Mouse (Mus musculus) brown adipose tissue, adult 24 weeks (tissue): ENCODE measurements at regions not wholly inside any gene's neighbourhood (a gene's known extent, or its start where the extent isn't known, plus 50 kb on each side); places are given as distances from the start of the nearest gene placed in this dataset.
"Not testable (repeated sequence)": the region's sequence is repeated elsewhere in the genome, so short reads cannot be mapped to it uniquely, and the experiment has no call there.

Experiments used
- H3K27ac ChIP-seq: fragments of 200-500 bp; replicated peaks from 2 replicates; pipeline ENCODE4 v1.5.1; 2012; ENCODE audit warnings: low read depth, mild to moderate bottlenecking, low read length
- H3K4me1 ChIP-seq: fragments of 200-500 bp; 2 replicates; pipeline ENCODE4 v1.6.1; 2012; ENCODE audit warnings: low read length, mixed read lengths; ENCODE audit not compliant: control insufficient read depth, insufficient read depth, insufficient read length
- H3K4me3 ChIP-seq: fragments of 200-500 bp; 2 replicates; pipeline ENCODE4 v1.5.1; 2012; ENCODE audit warnings: low read depth, mild to moderate bottlenecking, low read length, moderate library complexity; ENCODE audit not compliant: insufficient read depth

DNA sequence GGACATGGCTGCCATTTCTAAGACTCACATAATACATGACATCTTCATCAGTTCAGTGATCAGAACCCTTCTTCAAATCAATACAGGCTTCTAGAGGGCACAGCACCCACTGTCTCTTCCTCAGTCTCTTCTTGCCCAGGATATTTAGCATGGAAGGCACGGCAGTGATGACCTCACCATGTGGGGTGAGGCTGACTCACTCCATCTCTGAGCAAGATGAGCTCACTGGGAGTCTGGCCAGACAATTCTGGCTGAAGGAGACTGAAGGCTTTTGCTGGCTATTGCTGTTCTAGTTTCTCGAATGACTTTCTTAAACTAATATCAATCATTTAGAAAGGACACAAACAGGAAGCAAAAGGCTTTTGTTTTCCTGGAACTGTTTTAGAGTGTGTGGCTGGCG, 122.9 kb upstream of the 1700012A03Rik start:
- H3K27ac ChIP-seq, result no peak overlapping the region
- H3K4me3 ChIP-seq, result no peak overlapping the region
- no peaks in the 10 kb centered on the region for H3K4me1 ChIP-seq

DNA sequence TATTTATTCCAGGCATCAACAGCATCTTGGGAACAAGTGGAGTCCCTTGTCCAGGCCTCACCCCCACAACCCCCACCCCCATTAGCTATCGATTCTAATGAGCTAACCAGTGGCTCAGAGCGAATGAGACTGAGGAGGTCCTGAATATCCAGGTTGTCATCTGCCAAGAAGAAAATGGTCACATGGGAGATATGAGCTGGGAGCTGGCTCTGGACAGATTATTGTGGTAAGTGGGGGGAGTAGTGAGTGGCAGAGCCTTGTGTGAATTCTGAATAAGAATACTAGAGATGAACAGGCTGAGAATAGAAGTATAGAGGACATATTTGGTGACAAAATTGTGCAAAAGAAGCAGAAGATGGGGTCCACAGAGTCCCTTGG, 125.4 kb upstream of the 1700012A03Rik start:
- Histone ChIP-seq H3K4me1 (no peaks in the 10 kb centered on the region), H3K4me3 (no peak overlapping the region), H3K27ac (no peak overlapping the region)

DNA sequence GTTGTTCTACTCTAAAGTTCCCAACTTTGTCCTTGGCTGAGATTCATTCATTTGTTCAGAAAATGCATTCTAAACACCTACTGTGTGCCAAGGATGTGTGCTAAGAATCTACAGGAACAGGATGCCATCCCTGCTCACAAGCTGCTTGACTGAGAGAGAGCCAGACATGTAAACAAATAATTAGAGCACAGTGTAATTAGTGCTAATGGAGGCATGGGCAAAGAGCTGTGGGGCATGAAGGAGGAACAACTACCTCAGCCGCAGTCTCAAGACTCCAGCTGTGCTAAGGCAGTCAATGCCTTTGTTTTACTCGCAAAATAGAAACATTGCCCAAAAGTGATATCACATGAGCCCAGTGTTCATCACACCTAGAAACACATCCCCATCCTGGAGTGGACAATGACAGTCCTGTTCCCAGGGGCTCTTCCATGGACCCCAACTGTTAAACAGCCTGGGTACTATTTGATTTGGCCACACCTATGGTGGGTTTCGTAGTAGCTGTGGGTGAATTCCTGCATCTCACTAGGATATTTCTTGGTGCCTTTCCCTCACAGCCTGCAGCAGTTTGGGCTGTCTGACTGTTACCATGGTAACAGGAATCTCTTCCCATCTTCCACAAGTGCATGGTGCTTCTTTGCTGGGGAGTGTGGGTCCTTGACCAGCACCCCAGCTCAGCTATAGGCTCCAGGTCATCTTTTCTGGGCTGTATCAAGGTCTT, 125.9 kb upstream of the 1700012A03Rik start:
- Histone ChIP-seq H3K4me3 (no peak overlapping the region), H3K27ac (no peak overlapping the region)

DNA sequence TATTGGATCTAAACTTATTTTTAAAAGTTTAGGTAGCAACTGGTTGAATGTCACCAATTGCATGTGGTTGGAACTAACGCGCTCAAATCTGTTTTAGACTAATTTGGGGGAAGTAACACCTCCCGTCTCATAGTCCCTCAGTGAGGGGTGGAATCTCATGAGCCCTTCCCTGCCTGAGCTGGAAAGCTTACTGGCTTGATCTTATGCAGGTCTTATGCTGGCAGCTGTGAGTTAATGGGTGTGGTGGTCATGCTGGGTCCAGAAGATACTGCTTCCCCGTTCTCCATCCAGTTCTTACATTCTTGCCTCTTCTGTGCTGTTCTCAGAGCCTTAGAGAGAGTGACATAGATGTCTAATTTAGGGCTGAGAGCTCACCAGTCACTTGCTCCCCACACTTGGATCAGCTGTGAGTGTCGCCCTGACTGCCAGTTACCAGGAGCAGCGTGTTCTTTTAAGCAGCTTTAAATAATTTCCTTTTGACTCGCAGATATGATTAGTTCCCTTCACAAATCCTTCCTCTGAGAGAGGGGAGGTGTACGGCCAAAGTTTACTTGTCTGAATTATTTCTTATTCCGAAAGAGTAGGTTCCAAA, 128.4 kb upstream of the 1700012A03Rik start:
- H3K4me3 ChIP-seq, result no peak overlapping the region
- no peak overlapping the region for H3K27ac ChIP-seq
- H3K4me1 ChIP-seq, result no peaks in the 10 kb centered on the region

More for the DNA sequence above, 125.9 kb upstream of the 1700012A03Rik start:
- no peaks in the 10 kb centered on the region for H3K4me1 ChIP-seq

DNA sequence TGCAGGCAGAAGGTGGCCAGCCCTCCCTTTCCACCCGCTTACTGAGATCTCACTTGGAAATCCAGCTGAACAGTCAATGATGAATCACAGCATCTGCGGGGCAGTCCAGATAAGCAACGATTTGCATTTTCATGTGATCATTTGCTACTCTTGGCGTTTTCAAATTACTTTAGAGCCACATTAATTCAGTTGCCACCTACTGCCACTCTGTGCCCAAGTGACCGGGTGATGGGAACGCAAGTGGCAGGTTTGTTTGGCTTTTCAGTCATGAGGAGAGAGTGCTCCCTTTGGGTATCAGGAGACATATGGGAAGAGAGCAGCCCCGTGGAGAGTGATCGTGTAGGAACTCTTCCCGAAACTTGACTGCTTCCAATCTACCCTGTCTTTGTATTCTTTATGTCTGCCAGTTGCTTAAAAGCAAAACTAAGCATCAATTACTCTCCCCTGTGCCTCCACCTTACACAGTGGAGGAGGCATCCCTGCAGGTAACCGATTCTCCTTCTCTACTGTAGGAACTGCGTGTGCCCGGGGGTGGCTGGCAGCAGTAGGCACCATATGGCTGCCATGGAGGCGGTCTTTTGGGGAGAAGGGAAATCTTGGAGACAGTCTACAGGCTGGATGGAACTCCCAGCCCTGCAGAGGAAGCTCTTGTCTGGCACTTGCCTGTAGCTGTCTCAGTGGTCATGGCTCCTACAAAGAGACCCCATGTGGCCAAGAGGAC, 132.5 kb upstream of the 1700012A03Rik start:
- no peak overlapping the region for H3K27ac ChIP-seq
- no peak overlapping the region for H3K4me3 ChIP-seq
- no peaks in the 10 kb centered on the region for H3K4me1 ChIP-seq

DNA sequence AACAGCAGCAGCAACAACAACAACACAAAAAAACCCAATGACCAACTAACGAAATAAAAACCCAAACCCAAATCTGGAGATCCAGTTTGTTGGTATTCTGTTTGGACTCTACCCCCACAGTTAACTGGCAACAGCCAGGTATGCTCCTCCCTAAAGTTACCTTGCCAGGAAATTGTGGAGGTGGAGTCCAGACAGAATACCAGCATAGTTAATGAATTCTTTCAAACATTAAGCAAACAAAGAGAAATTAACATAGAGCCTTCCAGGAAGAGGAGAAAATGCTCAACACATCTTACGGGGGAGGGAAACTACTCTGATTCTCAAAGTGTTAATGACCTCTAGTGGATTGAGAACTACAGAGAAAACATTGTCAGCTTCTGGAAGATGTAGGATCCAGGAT, 148.3 kb upstream of the 1700012A03Rik start:
- H3K4me1 ChIP-seq, result no peaks in the 10 kb centered on the region
- no peak overlapping the region for H3K27ac ChIP-seq
- H3K4me3 ChIP-seq, result no peak overlapping the region

DNA sequence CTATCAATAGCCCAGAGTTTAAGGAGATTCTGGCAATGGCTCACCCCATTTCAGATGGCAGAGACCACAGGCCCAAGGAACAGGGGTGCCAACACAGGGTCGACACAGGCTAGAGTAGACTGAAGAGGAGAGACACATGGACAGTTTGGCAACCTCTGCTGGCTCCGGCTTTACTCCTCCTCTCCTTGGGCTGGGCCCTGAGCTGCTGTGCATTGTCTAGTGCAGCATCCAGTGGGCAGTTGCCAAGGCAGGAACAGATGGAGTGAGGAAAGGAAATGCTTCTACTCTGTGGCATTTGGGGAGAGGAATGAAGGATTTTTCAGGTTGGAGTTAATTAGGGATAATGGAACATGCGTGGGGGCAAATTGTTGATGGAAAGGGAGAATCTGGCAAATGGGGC, 151.0 kb upstream of the 1700012A03Rik start:
- Histone ChIP-seq H3K4me1 (no peaks in the 10 kb centered on the region), H3K4me3 (no peak overlapping the region), H3K27ac (no peak overlapping the region)

DNA sequence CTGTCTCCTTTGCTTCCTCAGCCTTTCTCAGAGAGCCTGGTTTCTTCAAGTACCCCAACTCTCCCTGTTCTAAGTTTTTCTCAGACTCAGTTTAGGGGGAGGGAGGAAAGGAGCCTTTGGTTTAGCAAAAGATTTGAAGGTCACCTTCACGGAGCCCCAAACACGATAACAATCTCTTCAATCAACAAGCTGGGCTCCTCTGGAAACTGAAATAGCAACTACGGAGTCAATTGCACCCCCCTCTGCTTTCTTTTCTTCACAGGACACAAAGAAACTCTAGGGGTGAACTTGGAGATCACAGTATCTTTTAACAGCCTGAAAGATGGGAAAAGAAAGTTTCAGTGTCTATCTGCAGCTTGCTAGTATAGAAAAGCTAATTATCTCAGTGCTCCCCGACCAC, 151.4 kb upstream of the 1700012A03Rik start:
- no peaks in the 10 kb centered on the region for H3K4me1 ChIP-seq
- H3K4me3 ChIP-seq, result no peak overlapping the region
- no peak overlapping the region for H3K27ac ChIP-seq

DNA sequence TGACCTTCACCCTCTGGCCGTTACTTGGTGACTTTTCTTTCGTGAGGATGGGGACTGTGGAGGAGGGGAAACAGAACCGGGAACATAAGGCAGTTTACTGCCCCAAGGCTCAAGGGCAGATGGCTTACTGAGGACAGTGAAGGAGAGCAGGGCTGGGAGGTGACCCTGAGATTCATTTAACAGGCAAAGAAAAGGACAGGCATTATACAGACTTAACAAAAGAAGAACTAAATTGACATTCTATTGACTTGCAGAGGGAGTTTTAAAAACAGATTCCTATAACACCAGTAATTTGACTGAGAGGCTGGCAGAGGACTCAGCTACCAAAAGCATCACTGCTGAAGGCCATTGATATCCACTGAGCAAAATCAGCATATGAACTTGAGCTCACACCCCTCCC, 153.0 kb upstream of the 1700012A03Rik start:
- H3K4me3 ChIP-seq, result no peak overlapping the region
- no peaks in the 10 kb centered on the region for H3K4me1 ChIP-seq
- H3K27ac ChIP-seq, result no peak overlapping the region

DNA sequence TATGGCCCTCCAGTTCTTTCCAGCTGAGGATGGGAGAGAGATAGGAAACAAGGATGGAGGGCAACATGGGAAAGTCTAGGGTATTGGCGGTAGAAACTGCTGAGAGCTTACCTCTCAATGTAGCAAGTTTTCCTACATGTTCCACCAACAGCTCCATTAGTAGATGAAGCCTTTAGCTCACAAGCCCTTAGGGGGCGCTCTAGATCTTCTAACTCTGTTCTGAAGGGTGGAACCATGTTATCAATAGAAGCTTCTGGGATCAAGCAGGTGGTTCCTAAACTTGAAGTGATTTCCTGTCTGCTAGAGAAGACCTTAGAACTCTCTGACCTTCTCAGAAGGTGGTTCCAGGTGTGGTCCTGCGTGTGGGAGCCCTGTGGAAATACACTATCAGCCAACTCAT, 154.2 kb upstream of the 1700012A03Rik start:
- Histone ChIP-seq H3K27ac (no peak overlapping the region), H3K4me3 (no peak overlapping the region), H3K4me1 (no peaks in the 10 kb centered on the region)

DNA sequence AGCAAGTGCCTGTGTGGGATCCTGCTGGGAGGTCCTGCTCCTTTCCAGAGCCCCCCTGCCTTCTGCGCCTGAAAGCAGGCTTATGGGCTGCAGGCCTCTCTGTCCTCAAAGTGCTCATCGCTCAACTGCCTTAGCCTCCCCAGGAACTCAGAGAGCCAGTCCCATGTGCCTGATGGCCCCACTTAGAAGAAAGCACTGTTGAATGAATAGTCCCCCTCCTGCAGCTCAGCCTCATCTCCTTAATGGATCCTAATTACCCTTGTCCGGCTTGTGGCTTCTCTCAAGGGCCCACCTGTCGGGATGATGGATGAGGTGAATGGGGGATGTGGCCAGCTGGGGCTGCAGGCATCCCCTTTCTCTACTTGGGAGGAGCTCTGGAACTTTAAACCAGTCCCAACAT, 163.1 kb upstream of the 1700012A03Rik start:
- no peak overlapping the region for H3K4me3 ChIP-seq
- no peak overlapping the region for H3K27ac ChIP-seq
- no peaks in the 10 kb centered on the region for H3K4me1 ChIP-seq

DNA sequence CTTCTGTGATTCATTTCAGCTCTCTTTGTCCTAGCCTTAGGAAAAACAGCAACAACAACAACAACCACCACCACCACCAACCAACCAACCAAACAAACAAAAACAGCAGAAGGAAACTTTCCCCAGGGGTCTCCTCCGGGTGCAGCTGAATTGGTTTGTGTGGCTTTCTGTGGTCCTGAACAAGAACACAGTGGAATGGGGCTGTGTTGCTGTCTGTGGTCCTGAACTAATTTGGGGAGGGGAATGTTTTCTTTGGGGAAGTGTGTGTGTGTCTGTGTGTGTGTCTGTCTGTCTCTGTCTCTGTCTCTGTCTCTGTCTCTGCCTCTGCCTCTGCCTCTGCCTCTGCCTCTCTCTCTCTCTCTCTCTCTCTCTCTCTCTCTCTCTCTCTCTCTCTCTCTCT, 164.8 kb upstream of the 1700012A03Rik start:
- H3K4me1 ChIP-seq, H3K27ac ChIP-seq, H3K4me3 ChIP-seq: not testable (repeated sequence)

DNA sequence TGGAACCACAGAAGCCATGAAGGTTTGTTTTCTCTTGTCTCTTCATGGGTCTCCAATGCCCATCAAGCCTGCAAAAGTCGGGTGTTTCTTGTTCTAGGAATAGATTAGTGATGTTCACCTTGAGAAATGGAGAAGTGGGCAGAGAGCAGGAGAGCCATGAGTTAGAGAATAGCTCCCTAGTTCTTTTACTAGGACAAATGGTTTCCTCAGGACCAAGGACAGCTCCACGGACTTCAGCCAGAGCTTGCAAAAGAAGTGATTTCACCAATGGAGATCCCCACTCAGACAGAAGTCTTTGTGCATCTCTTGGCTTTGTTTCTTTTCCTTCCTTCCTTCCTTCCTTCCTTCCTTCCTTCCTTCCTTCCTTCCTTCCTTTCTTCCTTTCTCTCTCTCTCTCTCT, 166.3 kb upstream of the 1700012A03Rik start:
- H3K4me1 ChIP-seq, result no peaks in the 10 kb centered on the region
- H3K27ac ChIP-seq, result no peak overlapping the region
- H3K4me3 ChIP-seq, result no peak overlapping the region

DNA sequence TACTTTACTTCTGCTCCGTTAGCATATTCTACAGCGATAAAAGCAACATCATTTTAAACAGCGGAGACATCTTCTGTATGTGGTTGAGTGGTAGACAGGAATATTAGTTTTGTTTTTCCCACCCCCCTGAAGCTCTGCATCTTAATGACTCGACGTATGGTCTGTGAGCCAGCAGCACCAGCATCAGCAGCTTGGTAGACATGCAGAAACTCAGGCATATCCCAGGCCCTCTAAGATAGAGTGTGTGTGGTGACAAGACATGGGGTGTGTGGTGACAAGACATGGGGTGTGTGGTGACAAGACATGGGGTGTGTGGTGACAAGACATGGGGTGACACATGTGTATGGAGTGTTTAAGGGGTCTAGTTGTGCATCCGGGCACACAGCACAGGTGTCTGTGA, 175.4 kb upstream of the 1700012A03Rik start:
- Histone ChIP-seq H3K27ac (no peak overlapping the region), H3K4me1 (no peaks in the 10 kb centered on the region), H3K4me3 (no peak overlapping the region)

DNA sequence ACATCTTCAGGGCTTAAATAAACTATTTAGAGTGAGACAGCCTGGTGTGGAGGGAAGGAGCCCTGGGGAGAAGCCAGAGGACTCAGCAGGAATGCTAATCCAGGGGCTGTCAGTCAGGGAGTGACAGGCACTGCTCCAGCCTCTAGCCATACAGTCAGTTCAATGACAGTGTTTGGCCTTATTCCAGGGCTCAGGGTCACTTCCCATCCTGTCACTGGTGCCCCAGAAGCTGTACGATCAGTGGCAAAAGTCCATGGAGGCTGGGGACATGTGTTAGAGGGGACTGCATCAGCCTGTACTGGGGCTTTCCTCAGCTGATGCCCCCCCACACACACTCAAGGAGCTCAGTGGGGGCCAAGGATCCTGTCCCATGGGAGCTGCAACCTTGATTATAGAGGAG, 176.1 kb upstream of the 1700012A03Rik start:
- H3K27ac ChIP-seq, result no peak overlapping the region
- no peaks in the 10 kb centered on the region for H3K4me1 ChIP-seq
- H3K4me3 ChIP-seq, result no peak overlapping the region

DNA sequence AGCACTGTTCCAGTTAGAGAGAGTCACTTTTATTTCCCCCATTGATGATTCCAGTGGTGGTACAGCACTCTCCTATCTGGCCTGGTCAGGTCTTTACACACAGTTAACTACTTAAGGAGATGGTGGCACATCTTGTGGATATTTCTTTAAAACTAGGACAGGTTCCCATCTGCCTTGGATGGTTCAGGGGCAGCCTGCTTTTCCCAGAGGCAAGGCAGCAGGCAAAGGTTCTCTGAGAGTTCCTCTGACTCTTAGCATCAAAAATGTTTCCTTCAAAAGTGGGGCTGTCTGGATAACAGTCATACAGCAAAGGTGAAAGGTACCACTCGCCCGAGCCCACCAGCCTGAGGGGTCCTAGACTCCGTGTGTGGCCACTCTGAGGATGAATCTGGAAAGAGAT, 178.3 kb upstream of the 1700012A03Rik start:
- Histone ChIP-seq H3K27ac (no peak overlapping the region), H3K4me3 (no peak overlapping the region), H3K4me1 (no peaks in the 10 kb centered on the region)
